25 mouse cellular contexts compared by ENCODE assay signal in the genomic region with DNA sequence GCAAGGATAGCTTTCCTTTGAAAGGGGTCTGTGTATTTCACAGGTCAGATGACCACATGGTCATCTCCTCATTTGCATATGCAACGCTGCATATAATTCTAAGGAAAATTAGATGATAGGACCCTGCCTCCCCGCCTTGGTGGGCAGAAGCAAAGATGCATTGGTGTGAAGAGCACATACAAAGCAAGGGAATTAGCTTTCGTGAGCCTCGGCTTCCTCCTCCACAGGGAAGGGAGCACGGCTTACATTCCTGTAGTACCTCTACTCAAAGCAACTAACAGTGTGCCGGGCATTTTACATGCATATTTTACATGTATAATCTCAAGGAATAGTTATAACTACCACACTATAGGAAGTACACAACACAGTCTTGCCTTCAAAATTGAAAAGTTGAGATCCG. TPM values are rescaled to one million over a fixed set of nuclear protein-coding genes. Genes with fewer than 3 reads are reported as not detected.
A peak's percentile ranks its signal among the peaks of the same experiment; 100 is the strongest.
DNase-seq lines count a peak whose midpoint lies in the region; ATAC-seq and TF ChIP-seq lines count a peak whose summit lies in the region.
"Had no signal": no experiment of that assay in that cellular context is flagged by ENCODE, and none has a peak within 500 bp of the region (broad histone marks: within the 10 kb centered on the region; RNA-seq: fewer than 3 reads in every experiment).

No protein-coding gene starts in this region.

- H3K79me2 ChIP-seq in heart, adult 2 months (replicated peaks; ENCODE audit: control insufficient read depth, insufficient read depth, low read length) = no peaks in the 10 kb centered on the region

- H3K4me3 ChIP-seq in forebrain, postnatal 0 days (ENCODE audit: low read depth, low read length) = no peak overlapping the region
- no peak overlapping the region for H3K4me3 ChIP-seq in forebrain, embryonic 10.5 days
- H3K4me3 ChIP-seq in heart, adult 2 months = no peak overlapping the region
- H3K4me3 ChIP-seq in midbrain, embryonic 11.5 days (ENCODE audit: low read depth, low read length) = no peak overlapping the region
- H3K4me3 ChIP-seq in midbrain, embryonic 14.5 days (replicated peaks; ENCODE audit: low read depth, low read length) = no peak overlapping the region
- H3K4me3 ChIP-seq: embryonic facial prominence, embryonic 10.5 days; embryonic facial prominence, embryonic 12.5 days; forebrain, embryonic 12.5 days had no signal

- H3K9me3 ChIP-seq in forebrain, postnatal 0 days (ENCODE audit: low read length) = no peaks in the 10 kb centered on the region
- H3K9me3 ChIP-seq in forebrain, embryonic 10.5 days = no peaks in the 10 kb centered on the region
- no peaks in the 10 kb centered on the region for H3K9me3 ChIP-seq in midbrain, embryonic 11.5 days (ENCODE audit: control insufficient read depth, low read length)
- no peaks in the 10 kb centered on the region for H3K9me3 ChIP-seq in midbrain, embryonic 14.5 days (ENCODE audit: control insufficient read depth, low read length)
- H3K9me3 ChIP-seq: embryonic facial prominence, embryonic 10.5 days; embryonic facial prominence, embryonic 12.5 days; forebrain, embryonic 12.5 days had no signal

- no peaks in the 10 kb centered on the region for H3K27me3 ChIP-seq in forebrain, postnatal 0 days (ENCODE audit: insufficient read depth, low read length)
- H3K27me3 ChIP-seq in forebrain, embryonic 10.5 days (ENCODE audit: poor library complexity, severe bottlenecking) = no peaks in the 10 kb centered on the region
- no peaks in the 10 kb centered on the region for H3K27me3 ChIP-seq in heart, adult 2 months (ENCODE audit: control insufficient read depth, insufficient read depth, low read length)
- H3K27me3 ChIP-seq in midbrain, embryonic 11.5 days (ENCODE audit: control insufficient read depth, insufficient read depth, low read length) = no peaks in the 10 kb centered on the region
- no peaks in the 10 kb centered on the region for H3K27me3 ChIP-seq in midbrain, embryonic 14.5 days (ENCODE audit: control insufficient read depth, insufficient read depth, low read length)
- H3K27me3 ChIP-seq: CH12.LX; embryonic facial prominence, embryonic 12.5 days; forebrain, embryonic 12.5 days; Patski had no signal

- H3K4me1 ChIP-seq in forebrain, postnatal 0 days (ENCODE audit: insufficient read depth) = 0 out of 2 replicates have a peak, but pooled peaks cover 5% of the 10 kb centered on the region
- H3K4me1 ChIP-seq in forebrain, embryonic 10.5 days = peaks cover 35% of the 10 kb centered on the region
- peaks cover 5% of the 10 kb centered on the region for H3K4me1 ChIP-seq in heart, adult 2 months (ENCODE audit: control insufficient read depth, insufficient read depth, low read length)
- no peaks in the 10 kb centered on the region; the same call in 1 of the 2 replicates for H3K4me1 ChIP-seq in midbrain, embryonic 11.5 days (ENCODE audit: control insufficient read depth, insufficient read depth, low read length)
- H3K4me1 ChIP-seq in midbrain, embryonic 14.5 days (ENCODE audit: control insufficient read depth, insufficient read depth, low read length) = 0 out of 2 replicates have a peak, but pooled peaks cover 6% of the 10 kb centered on the region

- no peak overlapping the region for H3K9ac ChIP-seq in forebrain, postnatal 0 days
- no peak overlapping the region for H3K9ac ChIP-seq in heart, adult 2 months (ENCODE audit: low read depth, low read length)
- no peak overlapping the region for H3K9ac ChIP-seq in midbrain, embryonic 11.5 days (ENCODE audit: low read length)
- H3K9ac ChIP-seq in midbrain, embryonic 14.5 days (replicated peaks; ENCODE audit: low read length) = no peak overlapping the region
- H3K9ac ChIP-seq: embryonic facial prominence, embryonic 12.5 days; forebrain, embryonic 12.5 days had no signal

- 78% methylated on average over 7 of the region's 7 CpGs for WGBS in forebrain, postnatal 0 days
- WGBS in forebrain, embryonic 10.5 days = 91% methylated on average over 7 of the region's 7 CpGs
- 94% methylated on average over 7 of the region's 7 CpGs for WGBS in heart, adult 2 months
- WGBS in midbrain, embryonic 11.5 days = 84% methylated on average over 7 of the region's 7 CpGs
- 86% methylated on average over 7 of the region's 7 CpGs for WGBS in midbrain, embryonic 14.5 days

- H3K27ac ChIP-seq in forebrain, postnatal 0 days (ENCODE audit: low read depth, low read length) = 0 out of 2 replicates have a peak overlapping the region, but pooled peaks have one; percentile 6
- H3K27ac ChIP-seq in forebrain, embryonic 10.5 days = no peak overlapping the region
- H3K27ac ChIP-seq in heart, adult 2 months = no peak overlapping the region; the same call in 1 of the 2 replicates
- H3K27ac ChIP-seq in midbrain, embryonic 11.5 days (ENCODE audit: low read depth, low read length) = no peak overlapping the region
- no peak overlapping the region for H3K27ac ChIP-seq in midbrain, embryonic 14.5 days (replicated peaks; ENCODE audit: low read depth, low read length)
- H3K27ac ChIP-seq: embryonic facial prominence, embryonic 10.5 days; embryonic facial prominence, embryonic 12.5 days; forebrain, embryonic 12.5 days had no signal

- intact Hi-C loops in heart, adult 2 months (cut with DNase I) = no loop called here

- no peak for TF ChIP-seq CTCF in forebrain, postnatal 0 days (IDR thresholded peaks at IDR 0.05; ENCODE audit: low read depth)
- no peak for TF ChIP-seq CTCF in heart, adult 2 months (IDR thresholded peaks at IDR 0.05)

- no peak for TF ChIP-seq POLR2A in heart, adult 2 months (IDR thresholded peaks at IDR 0.05; ENCODE audit: insufficient read depth, low read depth, low read length)

- no peak for TF ChIP-seq EP300 in heart, adult 2 months (IDR thresholded peaks at IDR 0.05; ENCODE audit: insufficient read depth, low read depth, low read length)

- H3K36me3 ChIP-seq in forebrain, postnatal 0 days (ENCODE audit: insufficient read depth) = no peaks in the 10 kb centered on the region
- H3K36me3 ChIP-seq in forebrain, embryonic 10.5 days (replicated peaks) = no peaks in the 10 kb centered on the region
- peaks cover 4% of the 10 kb centered on the region; the same call in 1 of the 2 replicates for H3K36me3 ChIP-seq in heart, adult 2 months (ENCODE audit: control insufficient read depth, insufficient read depth, low read length)
- no peaks in the 10 kb centered on the region for H3K36me3 ChIP-seq in midbrain, embryonic 11.5 days (ENCODE audit: control insufficient read depth, insufficient read depth, low read length)
- no peaks in the 10 kb centered on the region for H3K36me3 ChIP-seq in midbrain, embryonic 14.5 days (ENCODE audit: control insufficient read depth, insufficient read depth, low read length)
- H3K36me3 ChIP-seq: embryonic facial prominence, embryonic 10.5 days; embryonic facial prominence, embryonic 12.5 days; forebrain, embryonic 12.5 days; G1E had no signal

- 0 out of 2 replicates have a peak, but pooled peaks have one; percentile 27 for ATAC-seq in forebrain, postnatal 0 days
- ATAC-seq in midbrain, embryonic 11.5 days (ENCODE audit: low FRiP score) = no peak
- no peak for ATAC-seq in midbrain, embryonic 14.5 days (ENCODE audit: low FRiP score, low TSS enrichment)
- ATAC-seq: activated CD4-positive, CD25-positive, alpha-beta regulatory T cell, adult 4 months; CD4-positive, CD25-positive, alpha-beta regulatory T cell, adult 4 months; forebrain, embryonic 14.5 days; forebrain, embryonic 16.5 days; Patski had no signal

- DNase-seq in forebrain, postnatal 0 days = no peak
- no peak for DNase-seq in forebrain, embryonic 10.5 days (ENCODE audit: extremely low spot score, low spot score)
- peak; percentile 75 for DNase-seq in heart, adult 11 months
- no peak for DNase-seq in heart, adult 2 months
- peak; percentile 82 for DNase-seq in midbrain, embryonic 11.5 days (ENCODE audit: low spot score, missing footprints)
- no peak for DNase-seq in midbrain, embryonic 14.5 days
- DNase-seq: adrenal gland, adult 8-10 months; adrenal gland, postnatal 14 days; adrenal gland, postnatal 36 days; B cell, adult 2 months; cerebellum, adult 11-12 months; cerebellum, adult 2 months; cerebellum, adult 9-10 months; cerebellum, postnatal 10 days; cerebellum, postnatal 25 days had no signal

- no peak overlapping the region for H3K4me2 ChIP-seq in forebrain, postnatal 0 days (ENCODE audit: low read depth)
- H3K4me2 ChIP-seq in midbrain, embryonic 11.5 days = no peak overlapping the region
- H3K4me2 ChIP-seq in midbrain, embryonic 14.5 days (ENCODE audit: low read length) = no peak overlapping the region
- H3K4me2 ChIP-seq: embryonic facial prominence, embryonic 12.5 days; forebrain, embryonic 12.5 days had no signal

RNA-seq across cellular contexts. Expression of gene Pam, which starts 16.7 kb away (rescaled TPM):
- total RNA-seq in forebrain, postnatal 0 days (2014; rRNA removed) = 89.1 and 93.3 TPM in 2 replicates
- polyA plus RNA-seq in forebrain, postnatal 0 days (2015; fragmentation: Nextera tagmentation; extraction: Ambion mirVana) = 37.8 and 43.7 TPM in 2 replicates
- 13.1 and 13.8 TPM in 2 replicates for polyA plus RNA-seq in forebrain, embryonic 10.5 days (2016; fragmentation: Nextera tagmentation; extraction: Ambion mirVana)
- 100 to 1,000 TPM; 593 to 641 TPM for total RNA-seq in heart, adult 2 months (2021)
- 313 and 472 TPM in 2 replicates for polyA plus RNA-seq in heart, adult 2 months (2012; rRNA removed)
- 21.1 and 21.2 TPM in 2 replicates for polyA plus RNA-seq in midbrain, embryonic 11.5 days (2014; fragmentation: Nextera tagmentation; extraction: Ambion mirVana)
- 47.2 and 51.8 TPM in 2 replicates for polyA plus RNA-seq in midbrain, embryonic 14.5 days (2014; fragmentation: Nextera tagmentation; extraction: Ambion mirVana)
- total RNA-seq: CH12.LX had no signal
- polyA plus RNA-seq: G1E had no signal

Comparison
In these comparisons a context has a peak if more than half of its experiments do, and no peak if none do; other contexts are left out.
1. DNase-seq: peak in heart, adult 11 months (single experiment) and midbrain, embryonic 11.5 days (single experiment); none in forebrain, postnatal 0 days (single experiment), forebrain, embryonic 10.5 days (single experiment), heart, adult 2 months (0 of 2) and midbrain, embryonic 14.5 days (single experiment).